Mouse (Mus musculus) CH12.LX (cell line): ENCODE measurements at regions not wholly inside any gene's neighbourhood (a gene's known extent, or its start where the extent isn't known, plus 50 kb on each side); places are given as distances from the start of the nearest gene placed in this dataset.

Experiments used
- DNase-seq: peaks from one replicate; pipeline ENCODE4 v3.0.0-alpha.2; 2013; ENCODE audit errors: extremely low read depth
- H3K27ac ChIP-seq: 2 replicates; pipeline ENCODE4 v1.5.1; 2012; ENCODE audit warnings: low read depth, mild to moderate bottlenecking, control low read depth, moderate library complexity; ENCODE audit not compliant: insufficient read depth
- H3K27me3 ChIP-seq: replicated peaks from 2 replicates; pipeline ENCODE3; 2012; ENCODE audit warnings: inconsistent platforms
- H3K36me3 ChIP-seq, 2 experiments: replicated peaks in 1 of 2; 2 replicates each; pipeline versions ENCODE3 to v1.6.1; 2012; ENCODE audit warnings: inconsistent platforms in 1 of 2, low read length in 1 of 2, mild to moderate bottlenecking in 1 of 2, mixed read lengths in 1 of 2, moderate library complexity in 1 of 2; ENCODE audit not compliant: control insufficient read depth in 1 of 2, insufficient read depth in 1 of 2
- H3K4me1 ChIP-seq, 2 experiments: 2 replicates each; pipeline ENCODE4 v1.6.1; 2012; ENCODE audit warnings: inconsistent platforms in 1 of 2, moderate library complexity in 1 of 2; ENCODE audit not compliant: insufficient read depth in 2 of 2, control insufficient read depth in 1 of 2
- H3K4me2 ChIP-seq: 2 replicates; pipeline ENCODE4 v1.6.1; 2012; ENCODE audit warnings: low read depth, mild to moderate bottlenecking, control low read depth; ENCODE audit not compliant: poor library complexity, insufficient read depth, severe bottlenecking
- H3K4me3 ChIP-seq, 3 experiments: fragments of 150-350 bp in 1 of 3; sonication (generic) in 1 of 3; replicated peaks in 1 of 3; 2 replicates each; pipeline versions ENCODE3 to v1.5.1; 2011 to 2012; ENCODE audit warnings: low read depth in 2 of 3, low read length in 2 of 3, mild to moderate bottlenecking in 2 of 3, moderate library complexity in 2 of 3, control low read depth in 1 of 3, improper control_type of control experiment in 1 of 3, inconsistent platforms in 1 of 3, mixed read lengths in 1 of 3; ENCODE audit not compliant: poor library complexity in 1 of 3
- H3K79me2 ChIP-seq: replicated peaks from 2 replicates; pipeline ENCODE4 v1.6.1; 2012; ENCODE audit warnings: mild to moderate bottlenecking, moderate library complexity; ENCODE audit not compliant: control insufficient read depth, poor library complexity, insufficient read depth, severe bottlenecking; ENCODE audit errors: extremely low read depth
- H3K9ac ChIP-seq: 2 replicates; pipeline ENCODE4 v1.6.1; 2012; ENCODE audit warnings: low read depth, mild to moderate bottlenecking, control low read depth, moderate library complexity; ENCODE audit not compliant: insufficient read depth
- H3K9me3 ChIP-seq: replicated peaks from 2 replicates; pipeline ENCODE3; 2012; ENCODE audit warnings: low read length, inconsistent platforms, mixed read lengths
- BHLHE40 ChIP-seq: IDR thresholded peaks from 2 replicates; pipeline ENCODE4 v1.6.1; 2011; ENCODE audit warnings: mild to moderate bottlenecking, low read depth, low read length, improper control_type of control experiment
- ELF1 ChIP-seq: IDR thresholded peaks from 2 replicates; pipeline ENCODE4 v1.6.1; 2014; ENCODE audit warnings: low read depth, mild to moderate bottlenecking, inconsistent platforms, low read length, improper control_type of control experiment
- ETS1 ChIP-seq: conservative IDR thresholded peaks from 2 replicates; pipeline ENCODE4 v1.6.1; 2012; ENCODE audit warnings: low read depth, mild to moderate bottlenecking, inconsistent platforms, low read length, improper control_type of control experiment, moderate library complexity
- GABPA ChIP-seq: IDR thresholded peaks from 2 replicates; pipeline ENCODE4 v1.6.1; 2012; ENCODE audit warnings: low read depth, low read length, improper control_type of control experiment, inconsistent platforms; ENCODE audit not compliant: insufficient replicate concordance
- HCFC1 ChIP-seq: IDR thresholded peaks from 2 replicates; pipeline ENCODE4 v1.6.1; 2012; ENCODE audit warnings: low read depth, mild to moderate bottlenecking, inconsistent platforms, low read length, improper control_type of control experiment
- IRF4 ChIP-seq: IDR thresholded peaks from 2 replicates; pipeline ENCODE4 v1.6.1; 2014; ENCODE audit warnings: low read depth, mild to moderate bottlenecking, inconsistent platforms, low read length, improper control_type of control experiment
- MAX ChIP-seq: IDR thresholded peaks from 2 replicates; pipeline ENCODE4 v1.6.1; 2011; ENCODE audit warnings: low read length, improper control_type of control experiment
- MAZ ChIP-seq: IDR thresholded peaks from 2 replicates; pipeline ENCODE4 v1.6.1; 2012; ENCODE audit warnings: low read depth, mild to moderate bottlenecking, inconsistent platforms, low read length, improper control_type of control experiment, moderate library complexity
- NRF1 ChIP-seq: IDR thresholded peaks from 2 replicates; pipeline ENCODE4 v1.6.1; 2014; ENCODE audit warnings: low read depth, mild to moderate bottlenecking, inconsistent platforms, low read length, improper control_type of control experiment, moderate library complexity
- PAX5 ChIP-seq: IDR thresholded peaks from 2 replicates; pipeline ENCODE4 v1.6.1; 2012; ENCODE audit warnings: low read length, inconsistent platforms, mixed read lengths
- POLR2AphosphoS2 ChIP-seq: IDR thresholded peaks from 2 replicates; pipeline ENCODE4 v1.6.1; 2011; ENCODE audit warnings: low read depth, low read length, improper control_type of control experiment
- RAD21 ChIP-seq: IDR thresholded peaks from 2 replicates; pipeline ENCODE4 v1.6.1; 2011; ENCODE audit warnings: low read depth, mild to moderate bottlenecking, low read length, improper control_type of control experiment, moderate library complexity
- SIN3A ChIP-seq: IDR thresholded peaks from 2 replicates; pipeline ENCODE4 v1.6.1; 2012; ENCODE audit warnings: low read length, improper control_type of control experiment, inconsistent platforms
- SMC3 ChIP-seq: IDR thresholded peaks from 2 replicates; pipeline ENCODE4 v1.6.1; 2011; ENCODE audit warnings: low read depth, low read length, improper control_type of control experiment
- TBP ChIP-seq: conservative IDR thresholded peaks from 2 replicates; pipeline ENCODE4 v1.6.1; 2011; ENCODE audit warnings: low read depth, low read length, improper control_type of control experiment
- TCF12 ChIP-seq: IDR thresholded peaks from 2 replicates; pipeline ENCODE4 v1.6.1; 2014; ENCODE audit warnings: low read depth, mild to moderate bottlenecking, inconsistent platforms, low read length, improper control_type of control experiment
- ZC3H11A ChIP-seq: IDR thresholded peaks from 2 replicates; pipeline ENCODE4 v1.6.1; 2012; ENCODE audit warnings: low read depth, mild to moderate bottlenecking, inconsistent platforms, low read length, improper control_type of control experiment
- ZMIZ1 ChIP-seq: IDR thresholded peaks from 2 replicates; pipeline ENCODE4 v1.6.1; 2012; ENCODE audit warnings: low read depth, mild to moderate bottlenecking, inconsistent platforms, low read length, improper control_type of control experiment
- ZNF384 ChIP-seq: IDR thresholded peaks from 2 replicates; pipeline ENCODE4 v1.6.1; 2012; ENCODE audit warnings: low read depth, low read length, improper control_type of control experiment, inconsistent platforms
- dilution Hi-C: fragments of 300-500 bp; cut with MboI; formaldehyde crosslinking; loops from 2 replicates; pipeline ENCODE4 v1.14.3; 2020; ENCODE audit warnings: low sequenced_read_pairs; ENCODE audit not compliant: extremely low pct_unique_long_range_greater_than_20kb, extremely low pct_ligation_motif_present
- in situ Hi-C: fragments of 300-500 bp; cut with MboI; formaldehyde crosslinking; loops from 3 replicates; pipeline ENCODE4 v1.14.3; 2019; ENCODE audit warnings: low sequenced_read_pairs, low pct_ligation_motif_present, low pct_unique_long_range_greater_than_20kb, mixed read lengths

DNA sequence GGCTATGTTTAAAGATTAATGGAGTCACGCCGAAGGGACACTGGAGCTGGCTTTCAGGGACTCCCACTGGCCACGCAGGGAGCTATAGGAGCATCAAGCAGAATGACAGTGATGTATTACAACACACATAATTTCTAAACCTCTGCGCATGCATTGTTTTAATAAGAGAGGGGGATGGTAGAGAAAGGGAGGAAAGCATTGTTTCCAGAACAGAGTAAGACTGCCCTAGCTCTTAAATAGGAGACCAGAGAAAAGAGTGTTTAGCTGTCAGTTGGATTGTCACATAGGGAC lies 471.1 kb upstream of the Sphkap start:
- H3K36me3 ChIP-seq = no peaks in the 10 kb centered on the region
- no peak overlapping the region for H3K4me3 ChIP-seq
- no peak for DNase-seq
- dilution Hi-C loops = no loop called here
- no peak for TF ChIP-seq HCFC1
- no peak for TF ChIP-seq TBP
- no peak for TF ChIP-seq MAZ
- no peak for TF ChIP-seq ELF1
- TF ChIP-seq ZNF384 = no peak
- no peak for TF ChIP-seq SMC3
- no peak for TF ChIP-seq ETS1
- TF ChIP-seq ZC3H11A = no peak
- TF ChIP-seq PAX5 = no peak
- TF ChIP-seq SIN3A = no peak
- TF ChIP-seq GABPA = no peak
- TF ChIP-seq NRF1 = no peak
- TF ChIP-seq TCF12 = no peak
- TF ChIP-seq RAD21 = no peak
- no peak for TF ChIP-seq MAX
- no peak for TF ChIP-seq POLR2AphosphoS2
- TF ChIP-seq, all 38 proteins: peak for 0
- no peak overlapping the region for H3K27ac ChIP-seq
- H3K9me3 ChIP-seq = no peaks in the 10 kb centered on the region
- H3K27me3 ChIP-seq = no peaks in the 10 kb centered on the region
- no peak overlapping the region for H3K9ac ChIP-seq
- in situ Hi-C loops = no loop called here
- no peak overlapping the region for H3K4me2 ChIP-seq
- no peaks in the 10 kb centered on the region for H3K79me2 ChIP-seq
- no peaks in the 10 kb centered on the region; a peak in 1 of 4 replicates for H3K4me1 ChIP-seq

DNA sequence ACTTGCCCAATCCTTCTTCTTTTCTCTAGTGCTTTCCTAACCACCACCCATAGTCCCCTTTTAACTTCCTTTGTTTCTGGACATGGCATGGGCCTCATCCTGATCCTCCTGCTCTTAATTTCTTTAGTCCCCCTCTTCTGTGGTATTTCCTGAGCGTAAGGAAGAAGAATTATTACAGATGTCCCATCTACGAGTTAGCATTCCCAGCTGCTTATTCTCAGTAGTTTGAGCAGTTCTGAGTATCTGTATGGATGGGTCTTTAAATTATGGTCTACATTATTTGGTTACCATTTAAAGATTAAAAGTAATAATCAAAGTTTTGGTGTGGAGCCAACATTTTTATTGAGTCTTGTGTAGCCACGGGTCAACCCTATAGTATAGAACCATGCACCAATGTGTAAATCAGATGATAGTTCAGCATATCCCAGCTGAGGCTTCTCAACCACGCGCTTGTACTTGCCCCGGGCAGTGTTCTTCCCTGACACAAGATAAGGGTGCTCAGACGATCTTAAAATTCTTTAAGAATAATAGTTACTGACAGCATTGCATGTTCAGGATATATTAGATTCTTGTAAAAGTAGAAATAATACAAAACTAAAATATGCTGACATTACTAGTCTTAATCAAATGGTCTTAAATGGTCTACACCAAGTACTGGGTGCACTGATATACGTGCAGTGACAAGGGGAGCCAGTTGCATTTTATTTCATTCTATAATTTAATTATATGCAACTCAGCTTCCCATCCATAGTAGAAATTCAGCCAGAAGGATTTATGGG lies 470.5 kb upstream of the Sphkap start:
- dilution Hi-C loops = no loop called here
- no peaks in the 10 kb centered on the region for H3K27me3 ChIP-seq
- no peak overlapping the region for H3K9ac ChIP-seq
- H3K27ac ChIP-seq = no peak overlapping the region
- H3K36me3 ChIP-seq = no peaks in the 10 kb centered on the region
- in situ Hi-C loops = no loop called here
- no peaks in the 10 kb centered on the region for H3K79me2 ChIP-seq
- H3K4me3 ChIP-seq = no peak overlapping the region
- H3K9me3 ChIP-seq = no peaks in the 10 kb centered on the region
- H3K4me2 ChIP-seq = no peak overlapping the region
- H3K4me1 ChIP-seq = no peaks in the 10 kb centered on the region; a peak in 1 of 4 replicates
- DNase-seq = no peak
- TF ChIP-seq SIN3A (no peak), BHLHE40 (no peak), IRF4 (no peak), HCFC1 (no peak), ZMIZ1 (no peak), MAZ (no peak), RAD21 (no peak)
